Mouse (Mus musculus): Measurements from ENCODE around the gene Rabgap1l.

DNA sequence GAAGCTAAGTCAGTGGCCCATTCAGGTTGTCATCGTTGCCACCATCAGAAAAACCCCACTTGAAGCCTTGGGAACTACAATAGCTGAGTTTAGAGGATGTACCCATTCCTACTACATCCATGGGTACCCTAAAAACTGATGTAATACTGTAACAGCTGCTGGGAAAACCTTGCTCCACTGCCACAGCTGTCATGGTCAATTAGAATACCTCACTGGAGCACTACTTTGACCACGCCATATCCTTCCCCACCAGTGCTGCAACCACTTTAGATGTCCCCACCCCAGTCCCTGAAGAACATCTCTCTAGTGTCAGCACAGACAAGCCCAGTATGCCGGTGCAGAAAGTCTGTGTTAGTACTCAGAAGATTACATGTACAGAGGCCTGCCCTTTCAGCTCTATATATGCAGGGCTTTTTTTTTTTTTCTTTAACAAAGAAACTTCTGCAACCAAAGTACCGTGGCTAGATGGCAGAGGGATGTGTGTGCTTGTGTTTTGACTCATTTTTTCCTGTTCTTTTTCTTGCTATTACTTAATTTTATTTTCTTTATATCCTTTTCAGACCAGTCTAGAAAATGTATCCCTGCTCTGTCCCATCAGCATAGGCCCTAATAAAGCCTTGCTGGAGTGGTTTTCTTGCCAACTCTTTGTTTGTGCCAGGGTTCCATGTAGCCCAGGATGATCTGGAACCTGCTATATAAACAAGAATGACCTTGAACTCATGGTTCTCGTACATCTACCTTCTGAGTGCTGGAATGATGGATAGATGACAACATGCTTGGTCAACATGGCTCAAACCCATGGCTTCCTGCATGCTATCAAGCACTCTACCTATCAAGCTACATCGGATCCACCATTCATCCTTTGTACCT is 100.6 kb downstream of the Rabgap1l start:
- TF ChIP-seq CTCF (IDR thresholded peaks at IDR 0.05; ENCODE audit: low read depth, low read length) (no peak), POLR2A (IDR thresholded peaks at IDR 0.05; ENCODE audit: extremely low read depth, insufficient read depth, low read length) (no peak)
